In the genomic region with DNA sequence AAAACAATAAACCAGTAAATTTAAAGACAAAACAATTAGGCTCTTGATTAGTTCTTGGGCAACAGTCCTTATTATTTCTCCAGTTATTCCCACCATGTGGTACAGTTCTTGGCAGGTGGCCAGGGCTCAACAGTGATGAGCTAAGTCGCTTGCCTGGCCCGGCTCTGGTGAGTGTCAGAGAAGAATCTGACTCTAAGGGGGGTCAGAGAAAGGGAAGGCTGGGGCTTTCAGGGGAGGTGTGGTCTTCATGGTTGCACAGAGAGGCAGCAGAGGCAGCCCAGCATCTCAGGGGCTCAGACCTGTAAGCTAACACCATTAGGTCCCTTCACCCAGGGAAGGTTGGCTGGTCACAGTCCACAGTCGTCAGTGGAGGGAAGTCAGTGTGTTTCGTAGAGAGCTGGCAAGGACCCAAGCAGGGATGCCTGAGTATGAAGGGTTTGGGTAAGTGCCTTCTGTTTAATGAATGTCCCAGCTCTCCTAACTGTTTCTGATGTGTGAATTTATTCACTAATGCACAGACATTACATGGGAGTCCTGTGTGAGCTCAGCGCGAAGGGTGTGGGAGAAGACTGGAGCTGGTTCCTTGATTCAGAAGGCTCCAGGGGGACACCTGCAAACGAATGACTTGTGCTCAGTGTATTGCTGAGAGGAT, we compare ENCODE assay signal across 10 mouse cellular contexts. TPM values are rescaled to one million over a fixed set of nuclear protein-coding genes. Genes with fewer than 3 reads are reported as not detected.
DNase-seq lines count a peak whose midpoint lies in the region; ATAC-seq and TF ChIP-seq lines count a peak whose summit lies in the region.
"Had no signal": no experiment of that assay in that cellular context is flagged by ENCODE, and none has a peak within 500 bp of the region (broad histone marks: within the 10 kb centered on the region; RNA-seq: fewer than 3 reads in every experiment).

No protein-coding gene starts in this region.

- peak; percentile 50; the same call in 1 of the 2 replicates for ATAC-seq in heart, embryonic 12.5 days (ENCODE audit: insufficient number of reproducible peaks, low FRiP score)
- ATAC-seq in midbrain, embryonic 14.5 days (ENCODE audit: low FRiP score, low TSS enrichment) = no peak
- ATAC-seq in forebrain, postnatal 0 days = peak; percentile 23; the same call in 1 of the 2 replicates

- no peak for DNase-seq in heart, postnatal 14 days
- DNase-seq in midbrain, embryonic 14.5 days = peak; percentile 81
- no peak for DNase-seq in midbrain, embryonic 10.5 days (ENCODE audit: low spot score)
- peak; percentile 62 for DNase-seq in forebrain, postnatal 0 days
- DNase-seq in retina, postnatal 7 days (ENCODE audit: low read depth, low spot score) = peak; percentile 40
- DNase-seq in urinary bladder, adult 2 months (ENCODE audit: low spot score) = no peak
- DNase-seq in spleen, postnatal 10 days (ENCODE audit: low spot score in 2 of 2) = no peak

- no peaks in the 10 kb centered on the region for H3K36me3 ChIP-seq in heart, embryonic 12.5 days
- no peaks in the 10 kb centered on the region for H3K36me3 ChIP-seq in midbrain, embryonic 14.5 days (ENCODE audit: control insufficient read depth, insufficient read depth, low read length)
- no peaks in the 10 kb centered on the region for H3K36me3 ChIP-seq in midbrain, embryonic 10.5 days
- no peaks in the 10 kb centered on the region for H3K36me3 ChIP-seq in forebrain, postnatal 0 days (ENCODE audit: insufficient read depth)
- H3K36me3 ChIP-seq: G1E had no signal

- no peak for TF ChIP-seq CTCF in forebrain, postnatal 0 days (IDR thresholded peaks at IDR 0.05; ENCODE audit: low read depth)

- H3K4me1 ChIP-seq in heart, embryonic 12.5 days (replicated peaks) = peaks cover 10% of the 10 kb centered on the region
- peaks cover 3% of the 10 kb centered on the region; the same call in 1 of the 2 replicates for H3K4me1 ChIP-seq in midbrain, embryonic 14.5 days (ENCODE audit: control insufficient read depth, insufficient read depth, low read length)
- H3K4me1 ChIP-seq in midbrain, embryonic 10.5 days = peaks cover 14% of the 10 kb centered on the region
- H3K4me1 ChIP-seq in forebrain, postnatal 0 days (ENCODE audit: insufficient read depth) = 0 out of 2 replicates have a peak, but pooled peaks cover 5% of the 10 kb centered on the region

- H3K9ac ChIP-seq in heart, embryonic 12.5 days = no peak overlapping the region
- no peak overlapping the region for H3K9ac ChIP-seq in midbrain, embryonic 14.5 days (replicated peaks; ENCODE audit: low read length)
- H3K9ac ChIP-seq in forebrain, postnatal 0 days = no peak overlapping the region

- WGBS in heart, embryonic 12.5 days = 39% methylated on average over 7 of the region's 7 CpGs
- WGBS in midbrain, embryonic 14.5 days = 51% methylated on average over 7 of the region's 7 CpGs
- 74% methylated on average over 7 of the region's 7 CpGs for WGBS in midbrain, embryonic 10.5 days
- 20% methylated on average over 7 of the region's 7 CpGs for WGBS in forebrain, postnatal 0 days

- no peaks in the 10 kb centered on the region for H3K9me3 ChIP-seq in heart, embryonic 12.5 days (replicated peaks)
- H3K9me3 ChIP-seq in midbrain, embryonic 14.5 days (ENCODE audit: control insufficient read depth, low read length) = no peaks in the 10 kb centered on the region
- H3K9me3 ChIP-seq in midbrain, embryonic 10.5 days (replicated peaks) = no peaks in the 10 kb centered on the region
- H3K9me3 ChIP-seq in forebrain, postnatal 0 days (ENCODE audit: low read length) = no peaks in the 10 kb centered on the region

- H3K4me2 ChIP-seq in heart, embryonic 12.5 days = no peak overlapping the region
- H3K4me2 ChIP-seq in midbrain, embryonic 14.5 days (ENCODE audit: low read length) = no peak overlapping the region
- no peak overlapping the region for H3K4me2 ChIP-seq in forebrain, postnatal 0 days (ENCODE audit: low read depth)

- no peak overlapping the region for H3K4me3 ChIP-seq in heart, embryonic 12.5 days
- no peak overlapping the region for H3K4me3 ChIP-seq in midbrain, embryonic 14.5 days (replicated peaks; ENCODE audit: low read depth, low read length)
- no peak overlapping the region for H3K4me3 ChIP-seq in midbrain, embryonic 10.5 days
- H3K4me3 ChIP-seq in forebrain, postnatal 0 days (ENCODE audit: low read depth, low read length) = no peak overlapping the region
- H3K4me3 ChIP-seq: myocyte had no signal

- intact Hi-C loops in heart, postnatal 14 days (cut with DNase I) = loop anchor here (10.0 kb wide), 1 partner anchor 496 kb away; no protein-coding TSS in a partner anchor

- H3K27me3 ChIP-seq in heart, embryonic 12.5 days (replicated peaks) = no peaks in the 10 kb centered on the region
- no peaks in the 10 kb centered on the region for H3K27me3 ChIP-seq in midbrain, embryonic 14.5 days (ENCODE audit: control insufficient read depth, insufficient read depth, low read length)
- peaks cover 5% of the 10 kb centered on the region; the same call in 1 of the 2 replicates for H3K27me3 ChIP-seq in midbrain, embryonic 10.5 days (ENCODE audit: low read depth, poor library complexity, severe bottlenecking)
- H3K27me3 ChIP-seq in forebrain, postnatal 0 days (ENCODE audit: insufficient read depth, low read length) = no peaks in the 10 kb centered on the region

- H3K27ac ChIP-seq in heart, embryonic 12.5 days (ENCODE audit: poor library complexity, severe bottlenecking) = no peak overlapping the region
- no peak overlapping the region for H3K27ac ChIP-seq in midbrain, embryonic 14.5 days (replicated peaks; ENCODE audit: low read depth, low read length)
- H3K27ac ChIP-seq in midbrain, embryonic 10.5 days (replicated peaks) = no peak overlapping the region
- H3K27ac ChIP-seq in forebrain, postnatal 0 days (ENCODE audit: low read depth, low read length) = no peak overlapping the region

RNA-seq across cellular contexts. Expression of a gene that starts 12.7 kb away (rescaled TPM):
- 44.4 and 46.6 TPM in 2 replicates for polyA plus RNA-seq in heart, embryonic 12.5 days (2016; fragmentation: Nextera tagmentation; extraction: Ambion mirVana)
- 100 to 1,000 TPM; 182 to 194 TPM for total RNA-seq in heart, postnatal 14 days (2021)
- polyA plus RNA-seq in midbrain, embryonic 14.5 days (2014; fragmentation: Nextera tagmentation; extraction: Ambion mirVana) = 131 and 143 TPM in 2 replicates
- 2.5 and 6.0 TPM in 2 replicates for polyA plus RNA-seq in midbrain, embryonic 10.5 days (2016; fragmentation: Nextera tagmentation; extraction: Ambion mirVana)
- total RNA-seq in forebrain, postnatal 0 days (2014; rRNA removed) = 119 and 127 TPM in 2 replicates
- 154 TPM in 2 replicates for polyA plus RNA-seq in forebrain, postnatal 0 days (2015; fragmentation: Nextera tagmentation; extraction: Ambion mirVana)
- 21.0 and 33.4 TPM in 2 replicates for polyA plus RNA-seq in urinary bladder, adult 2 months (2012; rRNA removed)
- polyA plus RNA-seq: G1E had no signal

Comparison
In these comparisons a context has a peak if more than half of its experiments do, and no peak if none do; other contexts are left out.
1. DNase-seq: peak in midbrain, embryonic 14.5 days (single experiment), forebrain, postnatal 0 days (single experiment) and retina, postnatal 7 days (single experiment); none in heart, postnatal 14 days (0 of 2), midbrain, embryonic 10.5 days (single experiment), urinary bladder, adult 2 months (single experiment) and spleen, postnatal 10 days (0 of 2).